Mouse (Mus musculus) myocyte (in vitro differentiated cells): ENCODE measurements at regions not wholly inside any gene's neighbourhood (a gene's known extent, or its start where the extent isn't known, plus 50 kb on each side); places are given as distances from the start of the nearest gene placed in this dataset.

Experiments
- H3K27me3 ChIP-seq: one replicate; pipeline ENCODE4 v1.6.1; 2011; ENCODE audit not compliant: control insufficient read depth, insufficient read depth, insufficient read length
- H3K36me3 ChIP-seq: one replicate; pipeline ENCODE4 v1.6.1; 2011; ENCODE audit not compliant: control insufficient read depth, insufficient read depth
- H3K4me2 ChIP-seq: one replicate; pipeline ENCODE4 v1.6.1; 2011; ENCODE audit warnings: low read depth, control low read depth
- H3K4me3 ChIP-seq: one replicate; pipeline ENCODE4 v1.5.1; 2011; ENCODE audit warnings: mild to moderate bottlenecking, control low read depth, moderate library complexity
- H3K79me2 ChIP-seq: one replicate; pipeline ENCODE4 v1.6.1; 2011; ENCODE audit not compliant: control insufficient read depth, insufficient read depth
- H3ac ChIP-seq: one replicate; pipeline ENCODE4 v1.6.1; 2011; ENCODE audit not compliant: control insufficient read depth, insufficient read length
- CEBPB ChIP-seq: IDR thresholded peaks from 2 replicates; pipeline ENCODE4 v1.6.1; 2011; ENCODE audit warnings: mild to moderate bottlenecking, moderate library complexity; ENCODE audit not compliant: poor library complexity, insufficient read depth, severe bottlenecking
- E2F4 ChIP-seq: IDR thresholded peaks from one replicate; pipeline ENCODE4 v1.6.1; 2011; ENCODE audit warnings: mild to moderate bottlenecking, control low read depth, moderate library complexity; ENCODE audit not compliant: insufficient read depth
- MAX ChIP-seq: IDR thresholded peaks from one replicate; pipeline ENCODE4 v1.6.1; 2011; ENCODE audit warnings: low read depth, mild to moderate bottlenecking, control low read depth
- MYOD1 ChIP-seq, 3 experiments: IDR thresholded peaks; one replicate each; pipeline ENCODE4 v1.6.1; 2011; ENCODE audit warnings: control low read depth in 2 of 3, low read depth in 2 of 3, mild to moderate bottlenecking in 2 of 3, moderate library complexity in 1 of 3; ENCODE audit not compliant: insufficient read length in 2 of 3, control insufficient read depth in 1 of 3
- MYOG ChIP-seq, 3 experiments: IDR thresholded peaks; one replicate each; pipeline ENCODE4 v1.6.1; 2011; ENCODE audit warnings: control low read depth in 2 of 3, low read depth in 2 of 3, mild to moderate bottlenecking in 2 of 3; ENCODE audit not compliant: insufficient read length in 2 of 3, control insufficient read depth in 1 of 3, insufficient read depth in 1 of 3
- POLR2A ChIP-seq: IDR thresholded peaks from one replicate; pipeline ENCODE4 v1.6.1; 2011; ENCODE audit warnings: low read depth, mild to moderate bottlenecking, control low read depth, moderate library complexity; ENCODE audit not compliant: insufficient read length
- POLR2AphosphoS2 ChIP-seq: IDR thresholded peaks from one replicate; pipeline ENCODE4 v1.6.1; 2011; ENCODE audit warnings: low read depth, control low read depth; ENCODE audit not compliant: insufficient read length
- REST ChIP-seq: IDR thresholded peaks from one replicate; pipeline ENCODE4 v1.6.1; 2011; ENCODE audit warnings: mild to moderate bottlenecking, control low read depth, moderate library complexity; ENCODE audit not compliant: insufficient read depth, insufficient read length
- SRF ChIP-seq: IDR thresholded peaks from one replicate; pipeline ENCODE4 v1.6.1; 2011; ENCODE audit warnings: low read depth; ENCODE audit not compliant: control insufficient read depth, insufficient read length
- TCF12 ChIP-seq: IDR thresholded peaks from one replicate; pipeline ENCODE4 v1.6.1; 2011; ENCODE audit warnings: mild to moderate bottlenecking, control low read depth; ENCODE audit not compliant: poor library complexity, insufficient read depth, severe bottlenecking
- TCF3 ChIP-seq: IDR thresholded peaks from one replicate; pipeline ENCODE4 v1.6.1; 2011; ENCODE audit warnings: low read depth, control low read depth; ENCODE audit not compliant: insufficient read length
- USF1 ChIP-seq: IDR thresholded peaks from one replicate; pipeline ENCODE4 v1.6.1; 2011; ENCODE audit warnings: low read depth, mild to moderate bottlenecking, control low read depth, moderate library complexity

DNA sequence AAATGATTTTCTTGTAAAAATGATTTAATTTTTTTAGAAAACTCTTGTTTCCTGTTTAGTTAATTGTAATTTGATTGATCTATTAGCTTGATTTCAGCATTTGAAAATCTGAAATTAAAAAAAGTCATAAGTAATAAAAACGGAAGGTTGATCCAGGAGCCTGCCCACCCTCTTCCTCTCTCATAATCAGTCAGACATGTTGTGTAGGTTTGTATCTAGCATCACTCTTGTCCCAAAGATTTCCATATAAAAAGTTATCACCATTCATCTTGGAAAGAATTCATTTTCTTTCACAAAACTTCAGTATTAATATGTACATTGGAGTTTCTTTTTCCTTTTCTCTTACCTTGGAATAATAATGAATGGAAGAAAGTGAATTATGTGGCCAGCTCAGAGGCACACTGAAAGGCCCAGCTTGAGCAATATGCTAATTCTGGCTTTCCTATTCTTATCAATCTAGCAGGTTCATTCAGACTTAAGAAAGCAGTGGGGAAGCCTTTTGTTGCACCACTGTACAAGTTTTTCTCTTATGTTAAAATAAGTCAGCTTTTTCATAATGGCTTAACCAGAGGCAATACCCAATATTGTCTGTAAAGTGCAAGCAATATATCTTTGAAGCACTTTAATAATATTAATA is 185.6 kb upstream of the Grm3 start:
- TF ChIP-seq E2F4 (no peak), REST (no peak), MYOD1 (IDR thresholded peaks at IDR 0.05; ENCODE audit: control insufficient read depth in 1 of 3, insufficient read length in 2 of 3, low read depth in 2 of 3) (no peak), MAX (no peak), TCF12 (no peak), SRF (no peak), POLR2A (no peak), CEBPB (no peak), USF1 (no peak), POLR2AphosphoS2 (no peak), TCF3 (no peak), MYOG (IDR thresholded peaks at IDR 0.05; ENCODE audit: control insufficient read depth in 1 of 3, insufficient read depth in 1 of 3, insufficient read length in 2 of 3, low read depth in 2 of 3) (no peak)
- no peak overlapping the region for H3K4me3 ChIP-seq
- H3ac ChIP-seq = no peak overlapping the region
- no peaks in the 10 kb centered on the region for H3K79me2 ChIP-seq
- no peak overlapping the region for H3K4me2 ChIP-seq
- no peaks in the 10 kb centered on the region for H3K27me3 ChIP-seq
- no peaks in the 10 kb centered on the region for H3K36me3 ChIP-seq

DNA sequence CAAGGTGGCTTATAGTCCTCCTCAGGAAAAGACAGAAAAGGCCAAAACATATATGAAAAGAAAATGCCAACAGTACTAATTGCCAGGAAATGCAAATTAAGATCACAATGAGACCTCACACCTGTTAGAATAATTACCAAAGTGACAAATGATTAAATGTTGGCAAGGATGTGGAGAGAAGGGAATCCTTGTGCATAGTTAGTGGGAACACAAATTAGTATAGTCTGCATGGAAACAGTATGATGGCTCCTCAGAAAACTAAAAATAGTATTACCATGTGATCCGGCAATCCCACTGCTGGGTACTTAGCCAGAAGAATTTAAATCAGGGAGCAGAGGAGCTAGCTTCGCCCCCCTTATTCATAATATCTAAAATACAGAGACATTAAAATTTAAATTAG is 170.3 kb upstream of the Grm3 start:
- no peak for TF ChIP-seq MYOG (IDR thresholded peaks at IDR 0.05; ENCODE audit: control insufficient read depth in 1 of 3, insufficient read depth in 1 of 3, insufficient read length in 2 of 3, low read depth in 2 of 3)
- no peak for TF ChIP-seq MYOD1 (IDR thresholded peaks at IDR 0.05; ENCODE audit: control insufficient read depth in 1 of 3, insufficient read length in 2 of 3, low read depth in 2 of 3)
- no peak for TF ChIP-seq SRF
- TF ChIP-seq POLR2AphosphoS2 = no peak
- TF ChIP-seq USF1 = no peak
- TF ChIP-seq TCF3 = no peak
- no peak for TF ChIP-seq E2F4
- TF ChIP-seq MAX = no peak
- no peak for TF ChIP-seq REST
- no peak for TF ChIP-seq TCF12
- no peak for TF ChIP-seq POLR2A
- no peak for TF ChIP-seq CEBPB
- H3K27me3 ChIP-seq = no peaks in the 10 kb centered on the region
- H3K4me3 ChIP-seq = no peak overlapping the region
- no peaks in the 10 kb centered on the region for H3K36me3 ChIP-seq
- no peak overlapping the region for H3ac ChIP-seq
- no peak overlapping the region for H3K4me2 ChIP-seq
- no peaks in the 10 kb centered on the region for H3K79me2 ChIP-seq

DNA sequence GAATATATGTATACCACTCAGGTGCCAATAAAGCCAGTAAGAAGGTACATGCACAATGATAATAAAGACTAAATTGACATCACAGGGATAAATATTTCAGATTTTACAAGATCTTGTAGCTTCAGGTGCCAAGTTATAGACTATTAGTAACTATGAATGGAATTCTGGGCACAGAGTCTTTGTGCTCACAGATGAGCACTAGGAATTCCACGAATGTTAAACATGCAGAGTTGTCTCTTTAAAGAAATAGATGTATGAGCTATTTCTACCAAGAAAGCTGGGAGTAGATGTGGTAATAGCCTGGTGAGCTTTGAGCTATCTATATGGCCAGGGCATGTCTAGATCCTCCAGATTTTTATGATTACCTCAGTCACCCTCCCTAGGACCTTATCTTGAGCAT is 153.1 kb upstream of the Grm3 start:
- Histone ChIP-seq H3K4me3 (no peak overlapping the region), H3K4me2 (no peak overlapping the region), H3K36me3 (no peaks in the 10 kb centered on the region), H3K79me2 (no peaks in the 10 kb centered on the region), H3K27me3 (no peaks in the 10 kb centered on the region), H3ac (no peak overlapping the region)
- no peak for TF ChIP-seq MYOG (IDR thresholded peaks at IDR 0.05; ENCODE audit: control insufficient read depth in 1 of 3, insufficient read depth in 1 of 3, insufficient read length in 2 of 3, low read depth in 2 of 3)
- TF ChIP-seq CEBPB = no peak
- TF ChIP-seq POLR2AphosphoS2 = no peak
- no peak for TF ChIP-seq USF1
- no peak for TF ChIP-seq TCF3
- no peak for TF ChIP-seq MYOD1 (IDR thresholded peaks at IDR 0.05; ENCODE audit: control insufficient read depth in 1 of 3, insufficient read length in 2 of 3, low read depth in 2 of 3)
- TF ChIP-seq REST = no peak

DNA sequence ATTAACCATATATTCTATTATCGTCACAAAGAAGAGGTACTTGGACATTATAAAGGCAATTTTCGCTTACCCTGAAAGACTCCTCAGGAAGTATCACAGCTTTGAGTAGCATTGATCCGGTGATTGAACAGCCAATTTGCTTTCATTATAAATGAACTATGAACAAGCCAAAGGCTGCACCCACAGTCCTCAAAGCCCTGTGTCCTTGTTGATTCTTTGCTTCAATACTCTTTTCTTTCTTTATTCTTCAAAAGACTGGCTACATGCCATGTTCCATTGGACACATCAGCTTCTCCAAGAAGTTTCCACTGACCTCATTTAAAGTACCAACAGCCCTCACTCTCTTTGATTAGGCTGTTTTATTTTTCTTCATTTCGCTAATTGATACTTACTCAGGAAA is 144.1 kb upstream of the Grm3 start:
- Histone ChIP-seq H3K79me2 (no peaks in the 10 kb centered on the region), H3K36me3 (no peaks in the 10 kb centered on the region), H3K27me3 (no peaks in the 10 kb centered on the region), H3ac (no peak overlapping the region), H3K4me3 (no peak overlapping the region), H3K4me2 (no peak overlapping the region)
- TF ChIP-seq REST (no peak), TCF12 (no peak), POLR2A (no peak), MAX (no peak)

DNA sequence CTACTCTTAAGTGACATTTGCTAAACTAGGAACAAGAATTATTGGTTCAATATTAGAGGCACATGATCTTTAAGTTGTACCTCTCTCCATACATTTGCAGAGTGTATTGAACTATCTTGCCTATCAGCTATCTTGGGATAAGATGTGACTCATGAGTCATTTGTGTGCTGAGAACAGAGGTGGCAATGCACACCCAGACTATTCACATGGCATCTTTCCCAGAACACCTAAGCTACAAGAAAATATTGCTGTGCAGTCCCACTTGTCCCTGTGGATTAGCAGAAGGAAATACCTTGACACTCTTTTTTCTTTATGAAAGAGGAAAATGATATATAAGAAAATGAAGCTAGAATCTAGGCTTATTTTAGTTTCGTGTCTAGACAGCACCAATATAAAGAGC is 104.8 kb upstream of the Grm3 start:
- TF ChIP-seq TCF3 (no peak), MAX (no peak), MYOD1 (IDR thresholded peaks at IDR 0.05; ENCODE audit: control insufficient read depth in 1 of 3, insufficient read length in 2 of 3, low read depth in 2 of 3) (no peak), POLR2AphosphoS2 (no peak), REST (no peak), MYOG (IDR thresholded peaks at IDR 0.05; ENCODE audit: control insufficient read depth in 1 of 3, insufficient read depth in 1 of 3, insufficient read length in 2 of 3, low read depth in 2 of 3) (no peak), SRF (no peak), CEBPB (no peak), E2F4 (no peak), USF1 (no peak), POLR2A (no peak), TCF12 (no peak)
- Histone ChIP-seq H3K36me3 (no peaks in the 10 kb centered on the region), H3K79me2 (no peaks in the 10 kb centered on the region), H3K27me3 (no peaks in the 10 kb centered on the region), H3ac (no peak overlapping the region), H3K4me2 (no peak overlapping the region), H3K4me3 (no peak overlapping the region)
